Mouse (Mus musculus): ENCODE results near the gene Lsm14a. TPM values are rescaled to one million over a fixed set of nuclear protein-coding genes. Genes with fewer than 3 reads are reported as not detected.

Lsm14a gene
- polyA plus RNA-seq, 1 experiment from 2014 or later = 97.6 TPM

DNA sequence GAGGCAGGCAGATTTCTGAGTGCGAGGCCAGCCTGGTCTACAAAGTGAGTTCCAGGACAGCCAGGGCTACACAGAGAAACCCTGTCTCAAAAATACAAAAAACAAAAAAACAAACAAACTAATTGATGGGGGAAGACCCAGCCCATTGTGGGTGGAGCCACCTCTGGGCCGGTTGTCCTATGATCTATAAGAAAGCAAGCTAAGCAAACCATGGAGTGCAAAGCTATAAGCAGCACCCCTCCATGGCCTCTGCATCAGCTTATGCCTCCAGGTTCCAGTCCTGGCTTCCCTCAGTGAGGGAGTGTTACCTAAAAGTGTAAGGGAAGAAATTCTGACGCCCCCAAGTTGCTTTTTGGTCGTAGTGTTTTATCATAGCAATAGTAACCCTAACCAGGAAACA, 1.4 kb downstream of the Lsm14a start:
- H3K36me3 ChIP-seq = no peaks in the 10 kb centered on the region
- H3K4me3 ChIP-seq = no peak overlapping the region
- H3K27ac ChIP-seq = no peak overlapping the region
- WGBS = 83% methylated on average over 4 of the region's 4 CpGs
- no peak overlapping the region for H3K9ac ChIP-seq
- H3K27me3 ChIP-seq = no peaks in the 10 kb centered on the region
- no peaks in the 10 kb centered on the region for H3K9me3 ChIP-seq
- H3K4me1 ChIP-seq = peaks cover 26% of the 10 kb centered on the region
- ATAC-seq (ENCODE audit: low FRiP score, low read depth) = no peak
- no peak overlapping the region for H3K4me2 ChIP-seq (replicated peaks)

DNA sequence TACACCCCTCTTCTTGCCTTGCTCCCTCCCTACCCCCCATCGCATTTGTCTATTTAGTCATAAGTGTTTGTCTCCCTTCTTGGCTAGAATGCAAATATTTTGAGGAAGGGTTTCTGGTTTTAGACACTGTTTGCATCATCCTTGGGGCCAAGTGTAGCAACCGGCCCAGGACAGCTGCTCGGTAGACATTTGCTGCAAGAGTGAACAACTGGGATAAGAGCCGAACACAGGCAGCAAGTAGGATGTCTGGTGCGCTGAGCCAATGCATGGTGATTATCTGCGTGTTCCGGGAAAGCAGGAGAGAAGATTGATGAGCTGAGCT, 2.3 kb downstream of the Lsm14a start:
- 66% methylated on average over 7 of the region's 7 CpGs for WGBS

DNA sequence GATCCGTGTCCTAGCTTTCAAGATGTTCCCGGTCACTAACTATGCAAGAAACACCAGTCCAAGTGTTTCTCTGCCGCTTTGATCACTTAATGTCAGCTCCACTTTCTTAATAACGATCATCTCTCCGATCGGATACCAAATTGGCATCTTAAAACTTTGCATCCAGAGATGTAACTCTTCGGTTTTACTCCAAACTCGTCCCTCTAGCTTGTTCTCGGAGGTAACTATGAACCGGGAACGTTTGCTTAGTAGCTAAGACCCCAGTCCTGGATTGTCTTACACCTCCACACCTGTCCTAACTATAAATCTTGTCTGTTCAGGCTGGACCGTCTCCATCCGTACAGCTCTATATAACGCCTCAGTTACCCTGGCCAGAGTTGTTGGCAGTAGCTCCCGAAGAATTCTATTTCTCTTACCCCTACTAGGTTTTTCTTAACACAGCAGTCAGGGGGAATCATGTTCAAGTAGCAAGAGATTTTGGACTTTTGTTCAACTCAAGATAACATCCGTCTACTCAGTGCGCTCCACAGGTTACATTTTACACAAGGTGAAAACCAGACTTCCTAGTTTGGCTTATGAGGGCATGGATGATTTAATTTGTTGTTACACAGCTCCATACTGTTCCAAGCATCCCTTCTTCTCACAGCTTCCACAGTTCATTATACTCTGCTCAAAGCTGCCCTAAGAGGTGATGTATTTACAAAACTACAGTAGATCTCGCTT, 2.8 kb downstream of the Lsm14a start:
- ATAC-seq (ENCODE audit: low FRiP score, low read depth) = 0 out of 2 replicates have a peak, but pooled peaks have one; percentile 37
- Histone ChIP-seq H3K36me3 (no peaks in the 10 kb centered on the region), H3K4me1 (peaks cover 35% of the 10 kb centered on the region), H3K9ac (peak overlapping the region; percentile 99), H3K4me3 (peak overlapping the region; percentile 94), H3K4me2 (replicated peaks) (peak overlapping the region; percentile 68), H3K27ac (peak overlapping the region; percentile 99), H3K27me3 (no peaks in the 10 kb centered on the region), H3K9me3 (no peaks in the 10 kb centered on the region)
- 10% methylated on average over 18 of the region's 18 CpGs for WGBS

More for the DNA sequence above, 2.3 kb downstream of the Lsm14a start:
- H3K9me3 ChIP-seq = no peaks in the 10 kb centered on the region
- peak overlapping the region; percentile 68 for H3K4me2 ChIP-seq (replicated peaks)
- H3K27me3 ChIP-seq = no peaks in the 10 kb centered on the region
- H3K4me1 ChIP-seq = peaks cover 31% of the 10 kb centered on the region
- no peak for ATAC-seq (ENCODE audit: low FRiP score, low read depth)
- peak overlapping the region; percentile 99; the same call in 1 of the 2 replicates for H3K27ac ChIP-seq
- H3K9ac ChIP-seq = peak overlapping the region; percentile 99
- no peaks in the 10 kb centered on the region for H3K36me3 ChIP-seq
- peak overlapping the region; percentile 94 for H3K4me3 ChIP-seq

GRCm38 (mm10) chr7:34389277-34390085, 3.6 kb downstream of the Lsm14a start:
- Histone ChIP-seq H3K27me3 (no peaks in the 10 kb centered on the region), H3K36me3 (no peaks in the 10 kb centered on the region), H3K4me1 (peaks cover 36% of the 10 kb centered on the region), H3K9ac (peak overlapping the region; percentile 99), H3K9me3 (no peaks in the 10 kb centered on the region), H3K4me2 (replicated peaks) (peak overlapping the region; percentile 93), H3K4me3 (peak overlapping the region; percentile 94), H3K27ac (peak overlapping the region; percentile 99)
- WGBS = under 1% methylated on average over 85 of the region's 100 CpGs
- ATAC-seq (ENCODE audit: low FRiP score, low read depth) = peak; percentile 91

DNA sequence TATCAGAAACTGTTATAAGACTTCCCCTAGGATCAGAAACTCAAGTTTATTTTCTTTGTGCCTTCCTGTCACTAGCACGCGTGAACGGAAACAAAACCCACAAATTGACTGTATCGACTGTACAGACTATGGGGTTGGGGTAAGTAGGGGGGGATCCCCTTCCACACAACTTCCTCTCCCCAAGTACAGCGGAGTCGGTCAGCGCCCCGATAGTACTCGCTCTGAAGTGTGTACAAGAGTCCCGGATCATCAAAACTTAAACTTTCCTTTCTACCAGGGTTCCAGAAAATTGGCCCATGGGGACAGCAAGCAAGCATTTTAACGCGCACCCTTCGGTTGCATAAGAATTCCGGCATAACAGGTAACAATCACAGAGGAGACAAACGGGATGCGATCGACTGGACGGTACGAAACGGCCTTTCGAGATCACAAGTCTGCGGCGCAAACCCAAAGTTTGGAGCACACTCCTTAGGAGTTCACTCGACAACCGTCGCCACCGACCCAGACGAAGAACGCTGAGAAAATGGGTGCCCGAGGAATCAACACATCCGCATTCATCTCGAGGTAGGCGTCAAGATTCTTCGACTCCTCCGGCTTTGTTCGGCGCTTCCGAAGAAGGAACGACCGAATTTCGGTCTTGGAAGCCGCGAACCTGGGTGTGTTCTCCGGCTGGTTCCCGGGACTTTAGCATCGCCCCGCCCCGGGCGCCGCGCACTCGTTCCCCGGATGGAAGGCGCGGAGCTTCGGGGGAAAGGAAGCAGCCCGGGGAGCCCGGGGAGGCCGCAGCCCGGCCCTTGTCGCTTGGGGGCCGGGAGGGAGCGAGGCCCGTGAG, 4.5 kb downstream of the Lsm14a start:
- Histone ChIP-seq H3K27me3 (no peaks in the 10 kb centered on the region), H3K27ac (peak overlapping the region; percentile 99), H3K9me3 (no peaks in the 10 kb centered on the region), H3K4me2 (replicated peaks) (peak overlapping the region; percentile 93), H3K9ac (peak overlapping the region; percentile 99), H3K36me3 (no peaks in the 10 kb centered on the region; the same call in 1 of the 2 replicates), H3K4me3 (peak overlapping the region; percentile 94), H3K4me1 (peaks cover 41% of the 10 kb centered on the region)
- peak; percentile 41; the same call in 1 of the 2 replicates for ATAC-seq (ENCODE audit: low FRiP score, low read depth)
- WGBS = under 1% methylated on average over 64 of the region's 64 CpGs

GRCm38 (mm10) chr7:34387784-34388444, 5.2 kb downstream of the Lsm14a start:
- H3K9me3 ChIP-seq = no peaks in the 10 kb centered on the region
- peaks cover 44% of the 10 kb centered on the region for H3K4me1 ChIP-seq
- H3K36me3 ChIP-seq = no peaks in the 10 kb centered on the region; the same call in 1 of the 2 replicates
- H3K27me3 ChIP-seq = no peaks in the 10 kb centered on the region
- ATAC-seq (ENCODE audit: low FRiP score, low read depth) = no peak
- H3K9ac ChIP-seq = peak overlapping the region; percentile 99
- H3K27ac ChIP-seq = peak overlapping the region; percentile 22; the same call in 1 of the 2 replicates
- H3K4me2 ChIP-seq (replicated peaks) = peak overlapping the region; percentile 93
- WGBS = 2% methylated on average over 5 of the region's 5 CpGs
- H3K4me3 ChIP-seq = peak overlapping the region; percentile 94

GRCm38 (mm10) chr7:34382803-34383202, 10.3 kb downstream of the Lsm14a start:
- H3K9ac ChIP-seq = no peak overlapping the region
- no peaks in the 10 kb centered on the region; the same call in 1 of the 2 replicates for H3K36me3 ChIP-seq
- no peaks in the 10 kb centered on the region for H3K9me3 ChIP-seq
- no peak overlapping the region for H3K4me3 ChIP-seq
- no peak for ATAC-seq (ENCODE audit: low FRiP score, low read depth)
- H3K4me1 ChIP-seq = peaks cover 31% of the 10 kb centered on the region
- 57% methylated on average over 1 of the region's 1 CpGs for WGBS
- H3K27me3 ChIP-seq = no peaks in the 10 kb centered on the region
- H3K27ac ChIP-seq = no peak overlapping the region
- H3K4me2 ChIP-seq (replicated peaks) = no peak overlapping the region

GRCm38 (mm10) chr7:34381733-34382132, 11.4 kb downstream of the Lsm14a start:
- WGBS = 84% methylated on average over 5 of the region's 5 CpGs
- ATAC-seq (ENCODE audit: low FRiP score, low read depth) = no peak
- Histone ChIP-seq H3K36me3 (no peaks in the 10 kb centered on the region; the same call in 1 of the 2 replicates), H3K4me1 (peaks cover 21% of the 10 kb centered on the region), H3K27ac (no peak overlapping the region), H3K9ac (no peak overlapping the region), H3K4me2 (replicated peaks) (no peak overlapping the region), H3K9me3 (no peaks in the 10 kb centered on the region), H3K27me3 (no peaks in the 10 kb centered on the region), H3K4me3 (no peak overlapping the region)

- Histone ChIP-seq H3K9me3 (no peaks in the 10 kb centered on the region), H3K27ac (no peak overlapping the region), H3K4me2 (replicated peaks) (no peak overlapping the region), H3K4me3 (no peak overlapping the region), H3K4me1 (peaks cover 12% of the 10 kb centered on the region; the same call in 1 of the 2 replicates), H3K9ac (no peak overlapping the region), H3K36me3 (no peaks in the 10 kb centered on the region; the same call in 1 of the 2 replicates), H3K27me3 (no peaks in the 10 kb centered on the region)
- 76% methylated on average over 3 of the region's 3 CpGs for WGBS
- no peak for ATAC-seq (ENCODE audit: low FRiP score, low read depth)
Measured at GRCm38 (mm10) chr7:34380311-34380710, 12.8 kb downstream of the Lsm14a start.

DNA sequence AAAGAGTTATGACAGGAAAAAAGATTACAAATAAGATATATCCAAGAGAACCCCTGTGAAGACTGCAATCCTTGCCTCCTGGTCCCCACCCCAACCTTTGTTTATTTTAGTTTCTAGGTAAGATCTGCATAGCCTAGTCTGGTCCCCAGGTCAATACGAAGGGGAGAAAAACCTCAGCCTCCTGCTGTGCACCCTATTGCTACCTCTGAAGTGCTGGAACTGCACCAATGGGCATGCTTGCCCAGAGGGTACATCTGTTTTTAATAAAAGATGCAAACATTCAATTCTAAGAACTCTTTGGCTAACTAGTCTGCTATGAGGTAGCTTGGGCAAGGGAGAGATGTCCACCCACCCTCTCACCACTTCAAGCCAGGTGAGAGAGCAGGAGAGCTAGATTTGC, 19.2 kb downstream of the Lsm14a start:
- H3K9me3 ChIP-seq = no peaks in the 10 kb centered on the region
- 8% methylated on average over 1 of the region's 1 CpGs for WGBS
- H3K4me1 ChIP-seq = peaks cover 7% of the 10 kb centered on the region
- H3K27me3 ChIP-seq = no peaks in the 10 kb centered on the region
- H3K4me3 ChIP-seq = no peak overlapping the region
- no peak for ATAC-seq (ENCODE audit: low FRiP score, low read depth)
- H3K9ac ChIP-seq = no peak overlapping the region
- H3K27ac ChIP-seq = no peak overlapping the region
- peaks cover 51% of the 10 kb centered on the region for H3K36me3 ChIP-seq
- no peak overlapping the region for H3K4me2 ChIP-seq (replicated peaks)

DNA sequence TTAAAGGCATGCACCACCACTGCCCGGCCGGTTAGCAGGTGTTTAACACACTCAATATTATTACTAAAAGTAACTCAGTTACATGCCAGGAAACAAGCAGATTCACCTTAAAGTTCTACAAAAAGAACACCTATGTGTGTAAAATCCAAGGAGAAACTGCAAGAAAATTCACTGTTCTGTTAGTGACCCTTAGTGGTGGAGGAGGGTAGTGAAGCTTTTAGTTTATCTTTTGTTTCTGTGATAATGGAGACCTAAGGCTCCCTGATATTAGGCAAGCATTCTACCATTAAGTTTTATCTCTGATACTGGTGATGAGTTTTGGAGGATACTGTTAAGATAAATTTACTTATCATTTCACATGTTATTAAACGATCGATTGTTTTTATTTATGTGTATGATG, 37.5 kb downstream of the Lsm14a start:
- Histone ChIP-seq H3K27ac (no peak overlapping the region), H3K4me2 (replicated peaks) (no peak overlapping the region), H3K4me3 (no peak overlapping the region), H3K36me3 (peaks cover 78% of the 10 kb centered on the region), H3K4me1 (no peaks in the 10 kb centered on the region), H3K27me3 (no peaks in the 10 kb centered on the region), H3K9me3 (no peaks in the 10 kb centered on the region), H3K9ac (no peak overlapping the region)
- no peak for ATAC-seq (ENCODE audit: low FRiP score, low read depth)
- WGBS = 97% methylated on average over 4 of the region's 4 CpGs
